Mouse (Mus musculus): ENCODE results near the gene Erp44. TPM values are rescaled to one million over a fixed set of nuclear protein-coding genes. Genes with fewer than 3 reads are reported as not detected.

Erp44 gene
- polyA plus RNA-seq (2017; shearing (Covaris generic)) = 10 to 100 TPM; 56.1 to 71.5 TPM

DNA sequence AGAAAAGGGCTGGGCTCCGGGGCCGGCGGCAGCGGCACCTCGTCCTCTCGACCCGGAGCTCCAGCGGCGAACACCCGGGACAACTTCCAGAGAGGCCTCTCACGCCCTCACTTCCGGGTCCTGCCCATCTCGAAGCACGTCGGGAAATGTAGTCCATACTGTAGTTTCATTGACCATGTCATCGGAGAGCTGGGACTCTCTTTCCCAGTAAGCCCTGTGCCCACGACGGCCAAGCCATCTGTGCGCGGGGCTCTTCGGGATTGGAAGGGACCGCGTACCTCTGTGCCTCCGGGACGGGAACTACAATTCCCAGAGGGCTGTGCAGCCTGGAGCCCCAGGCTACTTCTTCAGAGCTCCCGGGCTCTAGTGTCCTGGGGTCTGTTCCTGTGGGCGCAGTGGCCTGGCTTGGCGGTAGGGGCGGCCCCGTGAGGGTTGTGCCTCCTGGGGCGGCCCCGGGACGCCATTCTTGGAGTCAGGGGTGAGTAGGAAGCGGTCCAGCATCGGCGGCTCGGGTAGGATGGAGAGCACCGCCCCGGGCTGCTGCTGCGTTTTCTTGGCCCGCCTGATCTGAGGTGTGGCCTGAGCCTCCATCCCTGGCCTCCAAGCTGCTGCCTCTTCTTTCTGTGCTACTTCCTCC lies at the start of gene Erp44, which contains the start of gene Invs:
Gene Erp44, minus strand, starts transcription at position 61 of the 637 bp plus-strand sequence.
Gene Invs, plus strand, starts transcription at position 263 of the 637 bp plus-strand sequence.
- ATAC-seq = peak; percentile 98

- ATAC-seq = no peak
Measured at GRCm38 (mm10) chr4:48328042-48328441, 48.7 kb upstream of the Erp44 start.

- ATAC-seq = no peak
Measured at GRCm38 (mm10) chr4:48327192-48327591, 47.8 kb upstream of the Erp44 start.

DNA sequence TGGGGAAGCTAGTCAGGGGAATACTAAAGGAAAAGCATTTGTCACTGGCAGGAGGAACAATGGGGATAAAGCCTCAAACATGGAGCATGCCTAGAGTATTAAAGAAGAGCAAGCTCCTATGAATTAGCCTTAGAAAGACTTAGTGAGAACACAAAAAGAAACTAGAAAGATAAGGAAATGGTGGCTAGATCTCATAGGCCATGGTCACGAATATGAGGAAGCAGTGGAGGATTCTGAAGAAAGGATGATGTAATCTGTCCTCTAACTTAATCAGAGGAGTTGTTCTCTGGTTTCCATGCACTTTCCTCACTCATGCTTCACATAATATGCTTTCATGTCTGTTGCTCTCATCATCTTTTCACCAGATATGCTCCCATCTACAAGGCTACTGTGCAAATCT lies 42.7 kb upstream of the Erp44 start:
- no peak for ATAC-seq

- no peak for ATAC-seq
Measured at GRCm38 (mm10) chr4:48321276-48321675, 41.9 kb upstream of the Erp44 start.

- ATAC-seq = no peak
Measured at GRCm38 (mm10) chr4:48316036-48316435, 36.7 kb upstream of the Erp44 start.

DNA sequence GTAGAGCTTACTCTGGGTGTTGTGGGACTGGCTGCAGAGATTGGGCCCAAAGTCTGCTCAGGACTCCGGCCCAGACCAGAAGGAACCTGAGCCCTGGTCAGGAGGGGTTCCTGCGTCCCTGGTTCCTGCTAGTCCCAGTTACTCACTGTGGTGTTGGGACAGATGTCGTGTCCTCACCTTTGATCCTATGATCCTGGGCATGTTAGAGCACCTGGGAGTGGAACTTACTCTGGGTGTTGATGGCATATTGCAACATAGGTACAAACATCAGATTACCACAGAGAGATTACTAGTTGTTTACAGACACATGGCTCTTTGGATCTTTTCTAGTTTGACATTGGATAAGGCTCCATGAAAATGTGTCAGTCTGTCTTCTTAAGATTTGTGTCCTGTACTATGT lies 35.5 kb upstream of the Erp44 start:
- ATAC-seq = no peak

DNA sequence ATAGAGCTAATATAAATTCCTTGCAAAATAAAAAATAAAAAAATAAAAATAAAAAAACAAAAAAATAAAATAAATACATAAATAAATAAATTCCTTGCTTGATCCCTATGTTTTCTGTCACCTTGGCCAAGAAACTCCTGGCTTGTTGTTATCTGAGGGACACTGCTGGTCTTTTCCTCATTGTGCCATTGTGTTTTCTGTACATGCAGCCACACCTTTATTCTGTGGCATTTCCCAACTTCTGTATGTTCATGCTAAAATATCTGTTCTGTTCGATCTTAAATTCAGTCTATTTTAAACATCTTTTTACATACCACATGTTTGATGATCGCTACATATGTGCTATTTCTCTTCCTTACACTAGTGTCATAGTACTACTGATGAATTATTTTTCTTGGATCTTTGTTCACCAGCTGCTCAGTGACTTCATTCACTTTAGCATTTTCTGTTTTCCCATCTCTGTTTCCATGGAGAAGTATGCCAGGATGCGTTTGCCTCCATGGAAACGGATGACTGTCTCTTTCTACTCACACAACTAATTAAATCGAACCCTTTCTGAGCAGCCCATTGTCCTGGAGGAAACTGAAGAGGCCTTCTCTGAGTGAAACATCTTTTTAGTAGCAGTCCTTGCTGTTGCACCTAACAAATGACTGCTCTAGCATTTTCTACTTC lies 7.9 kb upstream of the Erp44 start:
- ATAC-seq = no peak

GRCm38 (mm10) chr4:48281121-48281520 lies 1.8 kb upstream of the Erp44 start:
- no peak for ATAC-seq

GRCm38 (mm10) chr4:48278757-48279497 lies 431 bp downstream of the Erp44 start:
- peak; percentile 1 for ATAC-seq

GRCm38 (mm10) chr4:48277011-48277410 lies 2.3 kb downstream of the Erp44 start:
- ATAC-seq = no peak

DNA sequence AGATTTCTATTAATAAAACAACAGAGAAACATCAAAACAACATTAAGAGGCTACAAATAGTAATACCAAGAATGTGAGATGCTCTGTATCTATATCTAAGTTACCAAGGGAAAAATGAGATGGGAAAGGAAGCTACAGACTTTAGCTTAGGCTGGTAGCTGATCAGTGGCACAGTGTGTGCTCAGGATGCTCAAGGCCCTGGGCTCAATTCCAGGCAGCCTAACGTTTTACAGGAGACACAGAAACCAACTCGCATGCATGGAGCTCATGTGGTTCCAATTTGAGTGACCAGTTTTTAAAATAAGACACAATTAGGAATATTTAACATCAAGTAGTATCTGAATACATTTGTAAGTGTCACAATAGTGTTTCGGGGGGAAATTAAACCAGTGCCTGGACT lies 3.6 kb downstream of the Erp44 start:
- no peak for ATAC-seq

DNA sequence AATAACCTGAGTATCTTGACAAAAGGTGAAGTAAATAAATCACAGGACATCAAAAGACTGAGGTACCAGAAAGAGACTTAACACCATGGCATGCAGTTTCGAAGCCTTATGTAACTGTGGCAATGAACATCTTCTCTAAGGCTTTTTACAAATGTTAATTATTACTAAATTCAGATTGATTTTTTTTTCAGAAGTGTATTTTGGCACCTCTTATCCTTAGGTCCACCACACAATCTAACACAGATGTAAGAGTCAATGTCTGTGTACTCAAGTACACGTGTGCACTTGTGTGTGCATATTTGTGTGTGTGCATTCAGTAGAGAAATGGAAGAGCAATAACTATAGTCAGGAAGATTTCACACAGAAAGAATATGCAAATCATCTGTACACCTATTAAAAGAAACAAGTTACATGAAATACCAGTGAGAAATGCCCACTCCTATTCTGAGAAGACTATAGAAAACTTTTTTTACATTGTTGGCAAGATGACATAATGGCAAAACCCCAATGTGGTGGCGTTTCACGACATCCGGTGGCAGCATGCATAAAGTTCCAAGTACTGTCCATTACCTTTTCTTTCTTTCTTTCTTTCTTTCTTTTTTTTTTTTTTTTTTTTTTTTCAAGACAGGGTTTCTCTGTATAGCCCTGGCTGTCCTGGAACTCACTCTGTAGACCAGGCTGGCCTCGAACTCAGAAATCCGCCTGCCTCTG lies 6.1 kb downstream of the Erp44 start:
- ATAC-seq = peak; percentile 70

DNA sequence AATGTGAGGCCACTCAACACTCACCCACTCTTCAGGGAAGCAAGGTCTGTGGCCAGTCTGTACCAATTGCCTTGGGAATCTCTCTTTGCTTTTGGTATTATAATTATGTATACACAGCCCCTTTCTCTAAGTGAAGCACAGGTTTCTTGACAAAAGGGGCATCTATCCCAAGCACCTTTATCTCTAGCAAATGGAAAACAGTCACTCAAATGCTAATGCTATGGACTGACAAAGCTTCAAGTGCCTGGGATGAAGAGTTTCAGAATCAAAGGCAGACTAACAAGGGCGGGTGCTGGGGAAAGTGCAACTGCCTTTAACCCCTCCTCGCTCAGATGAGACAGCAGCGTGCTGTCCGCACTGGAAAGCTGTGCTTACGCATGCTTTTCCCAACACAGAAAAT lies 7.5 kb downstream of the Erp44 start:
- no peak for ATAC-seq

GRCm38 (mm10) chr4:48270532-48270931 lies 8.8 kb downstream of the Erp44 start:
- ATAC-seq = no peak

DNA sequence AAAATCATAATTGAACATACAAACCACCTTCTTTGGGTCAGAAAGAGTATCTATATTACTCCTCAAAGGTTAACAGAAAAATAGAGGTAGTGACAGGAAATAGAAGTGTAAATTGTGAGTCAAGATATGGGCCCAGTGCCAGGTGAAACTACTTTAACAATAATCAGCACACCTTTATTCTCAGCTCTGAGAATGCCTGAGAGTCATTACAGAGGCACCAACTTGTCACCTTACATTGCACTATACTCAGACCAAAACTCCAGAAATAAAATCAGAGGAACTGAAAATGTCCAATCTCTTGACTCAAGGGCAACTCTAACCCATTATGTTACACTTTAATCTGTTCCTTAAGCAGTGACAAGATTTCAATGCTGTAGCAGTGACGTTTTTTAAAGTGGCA lies 11.2 kb downstream of the Erp44 start:
- peak; percentile 68 for ATAC-seq

DNA sequence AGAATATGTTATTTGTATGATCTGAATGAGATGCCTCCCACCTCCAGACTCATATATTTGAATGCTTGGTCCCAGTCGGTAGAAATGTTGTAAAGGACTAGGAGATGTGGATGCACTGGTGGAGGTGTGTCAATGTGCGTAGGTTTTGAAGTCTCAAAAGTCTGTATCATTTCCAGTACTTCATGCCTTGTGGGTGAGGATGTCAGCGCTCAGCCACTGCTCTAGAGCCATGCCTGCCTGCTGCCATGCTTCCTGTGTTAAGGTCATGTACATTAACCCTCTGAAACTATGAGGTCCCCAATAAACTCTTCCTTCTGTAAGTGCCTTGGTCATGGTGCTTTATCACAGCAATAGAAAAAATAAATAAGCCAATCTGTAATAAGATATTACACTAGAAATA lies 11.7 kb downstream of the Erp44 start:
- ATAC-seq = peak; percentile 75

- no peak for ATAC-seq
Measured at GRCm38 (mm10) chr4:48258045-48258444, 21.3 kb downstream of the Erp44 start.

DNA sequence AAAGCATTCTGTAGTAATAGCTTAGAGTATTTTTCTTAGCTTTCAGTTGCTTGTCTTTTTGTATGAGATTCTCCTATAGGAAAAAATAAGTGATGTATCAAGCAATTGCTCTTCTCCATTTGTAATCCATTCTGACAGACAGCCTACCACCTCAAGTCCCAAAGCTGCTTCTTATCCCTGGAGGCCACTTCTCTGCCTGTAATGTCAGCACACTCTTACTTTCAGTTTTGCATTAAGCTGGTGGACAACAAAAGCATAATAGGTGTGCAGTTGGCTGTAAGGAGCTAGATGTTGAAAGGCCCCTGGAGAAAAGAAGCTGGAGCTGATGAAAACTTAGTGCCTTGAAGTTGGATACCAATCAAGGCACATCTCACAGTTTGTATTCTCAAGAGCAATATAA lies 26.1 kb downstream of the Erp44 start:
- no peak for ATAC-seq

DNA sequence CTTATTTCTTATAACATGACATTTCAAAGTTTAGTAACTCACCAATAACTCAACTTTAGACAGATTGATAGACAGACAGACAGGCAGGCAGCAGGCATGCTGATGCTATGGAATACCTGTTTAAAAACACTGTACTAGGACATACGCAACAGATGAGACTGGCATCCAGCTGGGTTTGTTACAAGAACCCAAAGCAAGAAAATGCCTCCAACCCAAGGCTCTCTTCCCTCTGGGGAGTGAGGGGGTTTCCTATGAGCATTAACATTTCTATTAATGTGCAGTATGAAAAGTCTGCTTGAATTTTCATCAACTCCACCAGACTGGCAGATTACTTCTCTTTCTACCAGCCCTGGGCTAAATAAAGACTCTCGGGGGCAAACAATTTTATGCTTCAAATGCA lies 35.1 kb downstream of the Erp44 start:
- no peak for ATAC-seq

DNA sequence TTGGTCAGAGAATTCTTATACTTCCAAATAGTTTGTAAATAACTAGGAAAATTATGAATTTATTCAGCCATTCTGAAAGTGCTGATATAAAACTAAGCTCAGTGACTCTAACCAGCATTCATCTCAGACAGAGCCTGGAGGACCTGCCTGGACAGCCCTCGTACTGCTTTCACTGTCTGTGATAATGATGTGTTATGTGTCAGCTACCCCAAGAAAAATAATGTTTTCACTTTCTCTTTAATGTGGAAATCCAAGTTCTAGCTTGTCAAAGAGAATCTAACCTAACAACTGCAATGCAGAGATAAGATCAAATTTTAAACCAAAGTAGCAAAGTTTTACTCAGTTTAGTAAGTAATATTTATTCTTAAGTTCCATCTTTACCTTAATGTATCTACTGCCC lies 35.6 kb downstream of the Erp44 start:
- ATAC-seq = peak; percentile 68

- no peak for ATAC-seq
Measured at GRCm38 (mm10) chr4:48242482-48242881, 36.9 kb downstream of the Erp44 start.

DNA sequence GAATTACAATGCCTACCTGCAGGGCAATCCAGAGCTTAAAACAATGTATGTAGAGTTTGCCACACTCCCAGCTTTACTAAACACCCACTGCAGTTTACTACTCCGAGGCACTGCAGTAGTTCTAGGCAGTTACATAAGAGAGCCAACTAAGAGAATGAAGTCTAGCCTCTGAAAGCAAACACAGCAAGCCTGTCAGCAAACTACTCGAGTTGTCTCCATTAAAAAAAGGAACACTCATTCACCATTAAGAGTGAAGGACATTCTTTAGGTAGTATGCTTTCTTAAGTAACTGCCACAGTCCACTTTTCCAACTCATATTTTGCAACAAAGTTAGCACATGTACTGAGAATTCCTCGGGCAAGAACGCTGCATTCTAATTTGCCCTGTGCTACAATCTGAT lies 40.3 kb downstream of the Erp44 start:
- ATAC-seq = no peak

Measured in activated CD4-positive, CD25-positive, alpha-beta regulatory T cell, adult 4 months (primary cell).